Mouse (Mus musculus) ES-E14 (cell line): ENCODE measurements at regions not wholly inside any gene's neighbourhood (a gene's known extent, or its start where the extent isn't known, plus 50 kb on each side); places are given as distances from the start of the nearest gene placed in this dataset.
"Not testable (repeated sequence)": the region's sequence is repeated elsewhere in the genome, so short reads cannot be mapped to it uniquely, and the experiment has no call there.

ENCODE experiments used
- DNase-seq: peaks from one replicate; pipeline ENCODE4 v3.0.0-alpha.2; 2013; ENCODE audit warnings: low read depth, low spot score
- H3K27ac ChIP-seq: 2 replicates; pipeline ENCODE4 v1.5.1; 2012; ENCODE audit warnings: low read depth, mild to moderate bottlenecking, low read length, moderate library complexity, mixed read lengths; ENCODE audit not compliant: poor library complexity, insufficient read depth, severe bottlenecking
- H3K36me3 ChIP-seq: 2 replicates; pipeline ENCODE4 v1.6.1; 2012; ENCODE audit warnings: mild to moderate bottlenecking, low read length, moderate library complexity, mixed read lengths; ENCODE audit not compliant: control insufficient read depth, poor library complexity, insufficient read depth, severe bottlenecking
- H3K4me1 ChIP-seq, 2 experiments: fragments of 150-350 bp in 1 of 2; sonication (generic) in 1 of 2; 2 replicates each; pipeline ENCODE4 v1.6.1; 2012; ENCODE audit warnings: low read length in 2 of 2, mild to moderate bottlenecking in 1 of 2, mixed read lengths in 1 of 2; ENCODE audit not compliant: control insufficient read depth in 2 of 2, insufficient read depth in 2 of 2, poor library complexity in 1 of 2
- H3K4me3 ChIP-seq, 2 experiments: fragments of 150-350 bp in 1 of 2; sonication (generic) in 1 of 2; 2 replicates each; pipeline ENCODE4 v1.5.1; 2012; ENCODE audit warnings: low read length in 2 of 2, low read depth in 1 of 2, mild to moderate bottlenecking in 1 of 2, mixed read lengths in 1 of 2; ENCODE audit not compliant: insufficient read depth in 1 of 2, poor library complexity in 1 of 2, severe bottlenecking in 1 of 2
- H3K9ac ChIP-seq: 2 replicates; pipeline ENCODE4 v1.6.1; 2012; ENCODE audit warnings: low read depth, mild to moderate bottlenecking, low read length, mixed read lengths; ENCODE audit not compliant: poor library complexity, insufficient read depth, severe bottlenecking
- H3K9me3 ChIP-seq: fragments of 150-350 bp; sonication (generic); 2 replicates; pipeline ENCODE4 v1.6.1; 2012; ENCODE audit warnings: low read depth, mild to moderate bottlenecking, low read length; ENCODE audit not compliant: control insufficient read depth, insufficient read depth
- CHD2 ChIP-seq: IDR thresholded peaks from 2 replicates; pipeline ENCODE4 v1.6.1; 2014; ENCODE audit warnings: mild to moderate bottlenecking, low read depth, low read length, inconsistent platforms
- HCFC1 ChIP-seq: IDR thresholded peaks from 2 replicates; pipeline ENCODE4 v1.6.1; 2012; ENCODE audit warnings: low read length, inconsistent platforms, borderline replicate concordance; ENCODE audit not compliant: insufficient read depth
- MAFK ChIP-seq: IDR thresholded peaks from 2 replicates; pipeline ENCODE4 v1.6.1; 2014; ENCODE audit warnings: mild to moderate bottlenecking, low read depth, low read length, inconsistent platforms; ENCODE audit not compliant: insufficient read depth
- ZC3H11A ChIP-seq: IDR thresholded peaks from 2 replicates; pipeline ENCODE4 v1.6.1; 2012; ENCODE audit warnings: low read depth, mild to moderate bottlenecking, inconsistent platforms, low read length, borderline replicate concordance
- ZNF384 ChIP-seq: IDR thresholded peaks from 2 replicates; pipeline ENCODE4 v1.6.1; 2012; ENCODE audit warnings: low read depth, low read length, inconsistent platforms
- in situ Hi-C, 2 experiments: fragments of 600-800 bp; cut with MboI; formaldehyde crosslinking; loops; one replicate each; pipeline ENCODE4 v1.15.1; 2025; ENCODE audit warnings: low sequenced_read_pairs in 2 of 2, inconsistent platforms in 1 of 2; ENCODE audit not compliant: unreplicated experiment in 2 of 2

DNA sequence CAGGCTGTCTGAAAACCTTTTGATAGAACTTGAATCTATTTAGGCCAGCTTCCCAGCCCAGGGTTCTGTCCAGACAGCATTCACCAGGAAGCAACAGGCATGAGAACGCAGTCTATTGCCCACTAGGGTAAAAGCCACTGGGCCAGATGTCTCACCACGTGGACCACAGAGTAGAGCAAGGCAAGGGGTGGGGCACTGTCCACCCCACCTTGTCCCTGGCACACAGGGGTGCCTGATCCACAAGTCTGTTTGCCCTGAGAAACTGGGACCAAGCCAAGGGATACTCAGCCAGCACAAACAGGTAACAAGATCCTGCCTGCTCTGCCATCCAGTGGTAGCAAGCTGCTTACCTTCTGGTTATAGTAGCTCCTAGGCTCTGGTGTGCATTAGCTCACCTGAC is 1006.3 kb downstream of the 4930447A16Rik start:
- no peak for DNase-seq
- Histone ChIP-seq H3K9me3 (no peaks in the 10 kb centered on the region; the same call in 1 of the 2 replicates), H3K4me3 (no peak overlapping the region), H3K27ac (no peak overlapping the region), H3K9ac (no peak overlapping the region), H3K4me1 (no peaks in the 10 kb centered on the region), H3K36me3 (no peaks in the 10 kb centered on the region)
- in situ Hi-C loops = no loop called here
- TF ChIP-seq MAFK (no peak), ZNF384 (no peak), ZC3H11A (no peak), HCFC1 (no peak), CHD2 (no peak)

DNA sequence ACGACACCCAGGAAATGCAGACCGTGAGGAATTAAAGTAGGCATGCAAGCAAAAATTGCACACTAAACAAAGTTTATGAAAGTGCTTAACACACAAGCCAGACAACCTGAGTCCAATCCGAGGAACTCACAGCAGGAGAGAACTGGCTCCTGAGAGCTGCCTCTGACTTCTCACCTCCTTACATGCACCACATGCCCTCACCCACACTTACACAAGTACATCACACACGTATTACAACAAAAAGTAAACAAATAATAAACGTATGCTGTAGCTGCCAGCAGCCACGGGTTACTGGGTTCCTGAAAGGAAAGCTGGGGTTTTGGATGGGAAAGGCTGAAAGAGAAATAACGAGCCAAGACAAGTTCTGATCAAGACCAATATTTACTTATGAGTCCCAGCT is 1008.0 kb downstream of the 4930447A16Rik start:
- in situ Hi-C loops = no loop called here
- no peaks in the 10 kb centered on the region for H3K36me3 ChIP-seq
- no peak for DNase-seq
- no peak overlapping the region for H3K4me3 ChIP-seq
- H3K27ac ChIP-seq = no peak overlapping the region
- no peaks in the 10 kb centered on the region; the same call in 1 of the 2 replicates for H3K9me3 ChIP-seq
- no peaks in the 10 kb centered on the region; a peak in 1 of 4 replicates for H3K4me1 ChIP-seq
- H3K9ac ChIP-seq = no peak overlapping the region
- no peak for TF ChIP-seq ZNF384
- TF ChIP-seq ZC3H11A = no peak
- TF ChIP-seq HCFC1 = no peak
- no peak for TF ChIP-seq MAFK
- no peak for TF ChIP-seq CHD2

DNA sequence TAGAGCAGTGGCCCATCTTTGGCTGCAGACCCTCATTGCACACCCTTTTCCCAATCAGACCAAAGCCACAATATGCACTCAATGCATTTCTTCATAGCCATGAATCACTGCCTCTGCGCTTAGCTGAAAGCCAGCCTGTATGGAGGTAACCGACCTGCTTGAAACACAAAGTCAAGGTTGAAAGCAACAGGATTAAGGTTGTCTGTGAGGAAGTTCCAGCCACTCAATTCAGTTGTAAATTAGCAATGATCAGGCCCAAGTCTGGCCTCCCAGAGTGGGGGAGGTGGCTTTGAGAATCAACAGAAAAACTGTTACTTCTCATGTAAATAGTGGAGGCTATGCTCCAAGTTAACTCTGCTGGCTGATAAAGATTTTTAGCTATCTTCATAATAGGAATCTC is 1008.9 kb downstream of the 4930447A16Rik start:
- in situ Hi-C loops = not testable (repeated sequence)

More for the DNA sequence above, 1008.9 kb downstream of the 4930447A16Rik start:
- not testable (repeated sequence) for H3K9ac ChIP-seq, H3K9me3 ChIP-seq, DNase-seq, H3K4me1 ChIP-seq, H3K4me3 ChIP-seq, H3K27ac ChIP-seq, H3K36me3 ChIP-seq
